Mouse (Mus musculus): ENCODE measurements around the gene Abhd12. TPM values are rescaled to one million over a fixed set of nuclear protein-coding genes. Genes with fewer than 3 reads are reported as not detected.

Abhd12 gene
- polyA plus RNA-seq, 2 experiments = 10.9 to 14.8 TPM

GRCm38 (mm10) chr2:150834616-150835015 is 69.9 kb downstream of the Abhd12 start:
- no peaks in the 10 kb centered on the region for H3K27me3 ChIP-seq (ENCODE audit: control insufficient read depth, insufficient read depth, low read length)
- ATAC-seq (ENCODE audit: insufficient read depth) (no peak), DNase-seq (ENCODE audit: low read depth in 3 of 3, low spot score in 3 of 3) (no peak)
- no peak overlapping the region for H3K4me3 ChIP-seq (ENCODE audit: insufficient read depth in 1 of 2, low read depth in 2 of 2, low read length in 2 of 2)
- no peak overlapping the region for H3K27ac ChIP-seq
- H3K9me3 ChIP-seq (ENCODE audit: control insufficient read depth, low read length) = no peaks in the 10 kb centered on the region
- no peaks in the 10 kb centered on the region for H3K4me1 ChIP-seq (replicated peaks; ENCODE audit: control insufficient read depth in 2 of 2, insufficient read depth in 2 of 2, low read length in 1 of 2)
- H3K9ac ChIP-seq (replicated peaks) = no peak overlapping the region
- no peak for TF ChIP-seq EP300 (IDR thresholded peaks at IDR 0.05; ENCODE audit: low read depth)
- no peak for TF ChIP-seq CTCF (IDR thresholded peaks at IDR 0.05; ENCODE audit: low read depth)
- 83% methylated on average over 7 of the region's 7 CpGs for WGBS (ENCODE audit: insufficient replicate concordance)
- H3K36me3 ChIP-seq (replicated peaks; ENCODE audit: control insufficient read depth, insufficient read depth, low read depth) = no peaks in the 10 kb centered on the region; the same call in none of the 2 replicates
- H3K4me2 ChIP-seq (ENCODE audit: low read depth) = no peak overlapping the region

- Histone ChIP-seq H3K4me3 (ENCODE audit: insufficient read depth in 1 of 2, low read depth in 2 of 2, low read length in 2 of 2) (no peak overlapping the region), H3K27me3 (ENCODE audit: control insufficient read depth, insufficient read depth, low read length) (no peaks in the 10 kb centered on the region), H3K27ac (no peak overlapping the region), H3K9me3 (ENCODE audit: control insufficient read depth, low read length) (no peaks in the 10 kb centered on the region), H3K4me1 (replicated peaks; ENCODE audit: control insufficient read depth in 2 of 2, insufficient read depth in 2 of 2, low read length in 1 of 2) (no peaks in the 10 kb centered on the region), H3K36me3 (replicated peaks; ENCODE audit: control insufficient read depth, insufficient read depth, low read depth) (no peaks in the 10 kb centered on the region; the same call in none of the 2 replicates), H3K9ac (replicated peaks) (no peak overlapping the region), H3K4me2 (ENCODE audit: low read depth) (no peak overlapping the region)
- 80% methylated on average over 7 of the region's 7 CpGs for WGBS (ENCODE audit: insufficient replicate concordance)
- DNase-seq (ENCODE audit: low read depth in 3 of 3, low spot score in 3 of 3) = no peak
- ATAC-seq (ENCODE audit: insufficient read depth) = no peak
- TF ChIP-seq CTCF (IDR thresholded peaks at IDR 0.05; ENCODE audit: low read depth) = no peak
- no peak for TF ChIP-seq EP300 (IDR thresholded peaks at IDR 0.05; ENCODE audit: low read depth)
Measured at GRCm38 (mm10) chr2:150832029-150832428, 72.5 kb downstream of the Abhd12 start.

GRCm38 (mm10) chr2:150830911-150831441 is 73.6 kb downstream of the Abhd12 start:
- H3K36me3 ChIP-seq (replicated peaks; ENCODE audit: control insufficient read depth, insufficient read depth, low read depth) = no peaks in the 10 kb centered on the region; the same call in none of the 2 replicates
- H3K4me3 ChIP-seq (ENCODE audit: insufficient read depth in 1 of 2, low read depth in 2 of 2, low read length in 2 of 2) = no peak overlapping the region
- TF ChIP-seq CTCF (IDR thresholded peaks at IDR 0.05; ENCODE audit: low read depth) = no peak
- TF ChIP-seq EP300 (IDR thresholded peaks at IDR 0.05; ENCODE audit: low read depth) = no peak
- no peaks in the 10 kb centered on the region for H3K9me3 ChIP-seq (ENCODE audit: control insufficient read depth, low read length)
- DNase-seq (ENCODE audit: low read depth in 3 of 3, low spot score in 3 of 3) (no peak), ATAC-seq (ENCODE audit: insufficient read depth) (0 out of 2 replicates have a peak, but pooled peaks have one; percentile 11)
- H3K4me1 ChIP-seq (replicated peaks; ENCODE audit: control insufficient read depth in 2 of 2, insufficient read depth in 2 of 2, low read length in 1 of 2) = no peaks in the 10 kb centered on the region
- H3K27me3 ChIP-seq (ENCODE audit: control insufficient read depth, insufficient read depth, low read length) = no peaks in the 10 kb centered on the region
- no peak overlapping the region for H3K27ac ChIP-seq
- H3K4me2 ChIP-seq (ENCODE audit: low read depth) = no peak overlapping the region
- H3K9ac ChIP-seq (replicated peaks) = no peak overlapping the region
- 73% methylated on average over 3 of the region's 3 CpGs for WGBS (ENCODE audit: insufficient replicate concordance)

- no peak overlapping the region for H3K9ac ChIP-seq (replicated peaks)
- ATAC-seq (ENCODE audit: insufficient read depth) (no peak), DNase-seq (ENCODE audit: low read depth in 3 of 3, low spot score in 3 of 3) (no peak)
- no peaks in the 10 kb centered on the region; the same call in none of the 2 replicates for H3K36me3 ChIP-seq (replicated peaks; ENCODE audit: control insufficient read depth, insufficient read depth, low read depth)
- no peak overlapping the region for H3K4me2 ChIP-seq (ENCODE audit: low read depth)
- no peaks in the 10 kb centered on the region for H3K9me3 ChIP-seq (ENCODE audit: control insufficient read depth, low read length)
- H3K27ac ChIP-seq = no peak overlapping the region
- H3K4me3 ChIP-seq (ENCODE audit: insufficient read depth in 1 of 2, low read depth in 2 of 2, low read length in 2 of 2) = no peak overlapping the region
- no peaks in the 10 kb centered on the region for H3K4me1 ChIP-seq (replicated peaks; ENCODE audit: control insufficient read depth in 2 of 2, insufficient read depth in 2 of 2, low read length in 1 of 2)
- H3K27me3 ChIP-seq (ENCODE audit: control insufficient read depth, insufficient read depth, low read length) = no peaks in the 10 kb centered on the region
- 76% methylated on average over 2 of the region's 2 CpGs for WGBS (ENCODE audit: insufficient replicate concordance)
- TF ChIP-seq EP300 (IDR thresholded peaks at IDR 0.05; ENCODE audit: low read depth) (no peak), CTCF (IDR thresholded peaks at IDR 0.05; ENCODE audit: low read depth) (no peak)
Measured at GRCm38 (mm10) chr2:150830011-150830410, 74.5 kb downstream of the Abhd12 start.

GRCm38 (mm10) chr2:150828654-150829053 is 75.9 kb downstream of the Abhd12 start:
- Histone ChIP-seq H3K36me3 (replicated peaks; ENCODE audit: control insufficient read depth, insufficient read depth, low read depth) (no peaks in the 10 kb centered on the region; the same call in none of the 2 replicates), H3K27ac (no peak overlapping the region), H3K4me1 (replicated peaks; ENCODE audit: control insufficient read depth in 2 of 2, insufficient read depth in 2 of 2, low read length in 1 of 2) (no peaks in the 10 kb centered on the region), H3K27me3 (ENCODE audit: control insufficient read depth, insufficient read depth, low read length) (no peaks in the 10 kb centered on the region), H3K9me3 (ENCODE audit: control insufficient read depth, low read length) (no peaks in the 10 kb centered on the region), H3K4me2 (ENCODE audit: low read depth) (no peak overlapping the region), H3K4me3 (ENCODE audit: insufficient read depth in 1 of 2, low read depth in 2 of 2, low read length in 2 of 2) (no peak overlapping the region), H3K9ac (replicated peaks) (no peak overlapping the region)
- ATAC-seq (ENCODE audit: insufficient read depth) (no peak), DNase-seq (ENCODE audit: low read depth in 3 of 3, low spot score in 3 of 3) (no peak)
- TF ChIP-seq CTCF (IDR thresholded peaks at IDR 0.05; ENCODE audit: low read depth) (0 out of 2 replicates have a peak, but pooled peaks have one; percentile 22), EP300 (IDR thresholded peaks at IDR 0.05; ENCODE audit: low read depth) (no peak)
- WGBS (ENCODE audit: insufficient replicate concordance) = 57% methylated on average over 4 of the region's 4 CpGs
